Mouse (Mus musculus): ENCODE results near the gene Spef2.
A peak's percentile ranks its signal among the peaks of the same experiment; 100 is the strongest.
"Not testable (repeated sequence)": the region's sequence is repeated elsewhere in the genome, so short reads cannot be mapped to it uniquely, and the experiment has no call there.

Gene Spef2

DNA sequence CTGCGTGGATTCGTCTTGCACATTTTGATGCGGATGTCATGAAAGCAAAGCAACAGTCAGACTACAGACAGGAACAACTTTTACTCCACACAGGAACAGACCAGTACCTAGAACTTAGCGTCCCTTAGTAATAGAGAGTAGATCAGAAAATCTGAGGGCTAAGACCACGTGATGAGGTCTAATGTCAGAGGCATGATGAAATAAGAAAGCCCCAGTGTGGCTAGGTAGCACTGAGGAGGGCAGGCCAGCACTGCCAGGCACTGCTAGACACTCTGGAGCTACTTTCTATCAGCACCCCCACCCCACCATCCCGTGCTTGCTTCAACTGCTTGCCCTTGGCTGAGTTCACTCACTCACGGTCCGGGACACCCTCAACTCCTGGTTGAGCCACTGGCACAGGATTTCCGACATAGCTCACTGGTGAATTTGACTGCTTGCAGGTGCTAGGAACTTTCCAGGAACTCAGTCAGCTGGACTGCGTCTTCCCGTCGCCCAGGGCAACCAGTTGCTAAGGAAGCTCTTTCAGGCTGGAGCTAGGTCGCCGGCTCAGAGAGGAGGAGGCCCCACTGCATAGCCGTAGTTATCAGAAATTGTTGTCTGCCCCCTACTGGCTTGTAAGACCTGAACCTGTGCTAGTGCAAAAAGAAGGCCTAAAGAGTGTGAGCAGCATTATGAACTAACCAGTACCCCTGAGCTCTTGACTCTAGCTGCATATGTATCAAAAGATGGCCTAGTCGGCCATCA, at the start of gene Spef2:
Gene Spef2, minus strand, starts transcription at position 510 of the 744 bp plus-strand sequence.
- DNase-seq (ENCODE audit: low spot score in 2 of 2), result peak; percentile 9 to 16

DNA sequence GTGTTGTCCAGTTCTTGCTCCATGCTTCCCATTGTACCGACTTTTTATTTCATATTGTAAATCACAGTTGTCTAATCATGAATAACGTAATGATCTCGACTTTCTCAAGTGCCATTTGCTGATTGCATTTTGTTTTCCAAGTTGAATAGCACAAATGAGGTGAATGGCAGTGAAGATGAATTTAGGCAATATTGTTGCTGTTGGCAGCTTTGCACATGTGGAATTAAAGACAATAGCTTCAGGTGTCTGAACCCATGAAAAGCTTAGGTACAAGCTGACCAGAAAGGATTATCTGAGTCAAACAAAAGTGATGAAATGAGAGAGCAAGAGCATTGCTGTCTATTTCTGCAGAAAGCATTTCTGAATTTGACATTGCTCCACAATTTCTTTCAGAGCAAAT, 45.5 kb upstream of the Spef2 start:
- DNase-seq (ENCODE audit: low spot score in 2 of 2), result no peak

DNA sequence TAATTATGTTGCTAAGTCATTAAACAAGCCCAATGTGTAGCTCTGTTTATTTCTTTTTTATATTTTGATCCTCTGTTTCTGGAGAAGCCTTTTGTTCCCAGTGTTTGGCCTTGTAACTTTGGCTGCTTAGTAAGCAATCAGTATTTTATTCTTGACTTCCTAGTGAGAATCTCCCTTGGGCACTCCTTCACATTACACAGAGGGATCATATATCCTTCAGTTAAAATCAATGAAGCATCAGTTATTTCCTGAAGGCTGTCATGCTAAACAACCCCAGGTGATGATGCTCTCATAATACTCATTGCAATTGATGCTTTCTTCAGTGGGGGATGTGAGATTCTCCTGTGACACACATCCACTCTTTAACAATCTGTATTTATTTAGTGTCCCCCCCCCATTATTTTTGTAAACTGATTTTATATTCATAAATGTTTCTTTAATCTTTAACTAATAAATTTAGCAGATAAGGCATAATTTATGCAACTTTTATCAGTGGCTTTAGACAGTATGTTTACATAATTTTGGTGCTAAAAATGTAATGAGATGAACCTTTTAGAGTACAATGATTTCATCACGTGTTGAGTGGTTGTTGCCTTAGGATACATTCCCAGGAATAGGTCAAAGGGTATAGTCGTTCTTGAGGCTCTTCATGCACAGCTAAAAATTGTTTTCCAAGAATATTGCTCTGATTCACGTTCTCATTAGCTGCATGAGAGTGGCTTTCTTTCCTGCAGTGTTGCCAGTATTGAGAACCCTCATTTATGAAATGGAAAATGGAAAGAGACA, 39.8 kb upstream of the Spef2 start:
- DNase-seq (ENCODE audit: low spot score in 2 of 2), result no peak

DNA sequence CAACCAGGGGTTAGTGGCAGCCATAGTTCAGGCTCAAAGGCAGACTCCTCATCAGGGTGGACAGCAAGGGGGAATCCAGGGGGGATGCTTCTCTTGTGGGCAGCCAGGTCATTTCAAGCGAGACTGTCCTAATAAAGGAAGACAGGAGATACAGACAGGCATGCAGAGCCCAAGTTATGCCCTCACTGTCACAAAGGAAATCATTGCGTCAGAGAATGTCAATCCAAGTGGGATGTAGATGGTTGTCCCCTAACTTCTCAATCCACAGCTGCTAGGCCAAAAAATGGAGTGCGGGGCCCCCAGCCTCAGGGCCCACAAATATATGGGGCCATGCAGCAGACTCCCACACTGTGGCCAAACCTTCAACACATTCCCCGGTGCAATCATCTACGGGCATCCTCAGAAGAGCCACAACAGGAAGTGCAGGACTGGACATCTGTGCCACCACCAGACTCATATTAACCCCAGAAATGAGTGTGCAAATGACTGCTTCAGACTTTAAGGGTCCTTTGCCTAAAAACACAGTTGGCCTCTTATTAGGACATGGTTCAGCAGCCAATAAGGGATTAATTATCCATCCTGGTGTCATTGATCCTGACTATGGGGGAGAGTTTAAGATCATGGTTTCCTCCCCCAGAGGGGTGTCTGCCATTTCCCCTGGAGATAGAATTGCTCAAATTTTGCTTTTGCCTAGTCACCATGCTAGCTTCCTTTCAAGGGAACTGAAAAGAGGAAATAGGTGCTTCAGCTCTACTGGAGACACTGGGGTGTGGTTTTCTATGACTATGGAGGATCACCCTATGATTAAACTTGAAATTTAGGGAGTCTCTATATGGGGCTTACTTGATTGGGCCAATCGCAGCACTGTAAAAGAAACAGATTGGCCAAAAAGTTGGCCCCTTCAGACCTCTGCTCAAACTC, 25.8 kb upstream of the Spef2 start:
- not testable (repeated sequence) for DNase-seq (ENCODE audit: low spot score in 2 of 2)

DNA sequence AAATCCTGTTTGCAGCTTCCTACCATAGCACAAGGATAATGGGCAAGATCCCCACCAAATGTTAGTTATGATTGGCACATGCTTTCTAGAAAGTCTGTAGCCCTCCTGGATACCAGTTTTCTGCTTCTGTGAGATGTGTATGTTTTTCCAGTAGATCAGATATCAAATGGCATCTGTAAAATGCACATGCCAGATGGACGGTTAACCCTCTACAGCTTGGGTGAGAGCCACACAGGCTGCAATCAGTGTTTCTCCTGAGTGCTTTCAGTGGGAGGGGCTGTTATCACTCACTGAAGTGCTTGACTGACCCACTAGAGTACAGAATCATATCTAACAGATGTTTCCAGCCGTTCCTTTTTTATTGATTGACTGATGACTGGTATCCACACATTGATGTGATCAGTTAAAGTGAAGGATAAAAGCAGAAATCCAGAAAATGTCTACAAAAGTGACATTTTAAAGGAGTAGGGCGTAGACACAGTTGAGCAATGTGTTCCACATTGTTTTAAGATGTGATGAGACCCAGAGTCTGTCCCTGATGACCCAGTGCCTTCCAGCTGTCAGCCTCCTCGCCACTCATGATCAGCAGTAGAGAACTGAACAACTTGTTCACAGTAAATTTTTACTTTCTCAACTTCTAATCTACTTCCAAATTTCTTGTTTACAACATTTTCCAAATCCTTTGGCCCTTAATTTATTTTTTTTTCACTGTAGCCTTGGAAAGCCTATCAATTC, 19.7 kb upstream of the Spef2 start:
- DNase-seq (ENCODE audit: low spot score in 2 of 2), result no peak

DNA sequence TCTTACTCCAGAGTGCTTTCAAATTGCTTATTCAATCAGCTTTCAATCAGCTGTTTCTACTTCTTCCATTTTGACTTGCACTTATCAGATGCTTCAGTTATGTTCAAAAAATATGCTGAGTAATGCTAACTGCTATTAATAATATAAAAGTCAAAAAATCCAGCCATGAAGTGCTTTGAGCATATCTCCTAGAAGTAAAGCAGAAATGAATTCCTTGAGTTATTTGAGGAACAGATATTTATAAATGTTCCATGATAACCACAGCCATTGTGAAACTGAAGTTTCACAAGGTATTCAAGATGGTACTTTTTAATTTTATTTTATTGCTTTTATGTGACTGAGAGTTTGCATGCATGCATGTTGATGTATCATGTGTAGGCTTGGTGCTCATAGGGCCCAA, 18.4 kb upstream of the Spef2 start:
- no peak for DNase-seq (ENCODE audit: low spot score in 2 of 2)

DNA sequence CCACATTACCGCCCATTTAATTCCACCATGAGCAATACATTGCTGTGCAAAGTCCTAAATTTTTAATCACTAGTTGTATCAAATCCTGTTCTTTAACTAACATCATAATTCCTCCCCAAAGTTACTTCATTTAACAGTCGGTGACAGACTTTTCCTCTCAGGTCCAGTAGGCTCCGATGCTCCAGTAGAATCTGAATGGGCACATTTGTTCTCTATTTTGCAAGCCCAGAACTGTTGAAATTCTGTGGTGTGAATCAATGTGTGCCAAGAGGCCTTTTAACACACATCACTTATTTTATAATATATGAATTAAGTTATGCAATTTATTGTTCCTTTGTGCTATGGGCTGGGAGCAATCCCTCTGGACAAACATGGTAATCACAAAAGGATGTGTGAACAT, 2.3 kb upstream of the Spef2 start:
- no peak for DNase-seq (ENCODE audit: low spot score in 2 of 2)

DNA sequence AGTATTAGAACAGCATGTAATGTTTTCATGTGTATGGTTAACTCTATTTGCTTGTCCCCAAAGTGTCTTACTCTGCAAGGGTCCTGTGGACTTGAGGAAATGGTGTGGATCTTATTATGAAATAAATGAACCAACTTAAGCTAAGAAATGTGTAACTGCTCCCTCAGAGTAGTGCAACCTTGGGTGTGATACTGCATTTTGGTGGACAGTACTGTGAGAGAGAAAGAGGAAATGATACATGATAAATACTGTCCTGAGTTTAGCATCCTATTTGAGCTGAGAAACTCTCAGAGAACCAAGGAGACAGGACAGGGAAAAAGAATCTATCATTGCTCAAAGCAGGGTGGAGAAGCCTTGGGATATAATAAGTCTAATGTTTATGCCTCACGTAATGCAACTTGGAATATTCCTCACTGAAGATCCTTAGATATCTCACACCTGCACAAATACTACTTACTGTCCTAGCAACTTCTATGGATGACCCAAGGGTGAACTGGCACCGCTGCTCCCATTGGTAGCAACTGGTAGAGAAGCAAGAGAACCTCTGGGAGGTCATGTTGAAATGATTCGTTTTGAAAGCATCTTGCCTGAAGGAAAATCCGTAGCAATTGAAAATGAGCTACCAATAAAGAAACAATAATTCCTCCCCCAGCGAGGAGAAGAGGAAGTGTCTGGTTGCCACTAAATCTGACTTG, 1.1 kb downstream of the Spef2 start:
- no peak for DNase-seq (ENCODE audit: low spot score in 2 of 2)

DNA sequence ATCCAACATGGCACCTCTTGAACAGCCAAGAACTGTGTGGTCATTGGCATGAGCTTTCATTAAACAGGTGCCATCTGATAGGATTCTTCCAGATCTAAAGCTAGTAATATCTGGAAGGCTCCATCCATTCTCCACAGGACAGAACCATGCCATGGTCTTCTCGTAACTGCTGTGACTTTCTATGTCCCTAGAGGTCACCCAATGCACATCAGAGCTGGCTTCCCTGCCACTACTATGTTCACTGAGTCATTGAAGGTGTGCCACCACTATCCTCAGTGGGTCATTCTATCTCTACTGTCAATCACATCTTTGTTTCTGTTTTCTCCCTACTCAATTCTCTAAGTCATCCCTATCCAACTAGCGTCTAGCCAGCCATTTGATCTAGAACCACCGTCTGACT, 6.5 kb downstream of the Spef2 start:
- DNase-seq (ENCODE audit: low spot score in 2 of 2), result no peak

DNA sequence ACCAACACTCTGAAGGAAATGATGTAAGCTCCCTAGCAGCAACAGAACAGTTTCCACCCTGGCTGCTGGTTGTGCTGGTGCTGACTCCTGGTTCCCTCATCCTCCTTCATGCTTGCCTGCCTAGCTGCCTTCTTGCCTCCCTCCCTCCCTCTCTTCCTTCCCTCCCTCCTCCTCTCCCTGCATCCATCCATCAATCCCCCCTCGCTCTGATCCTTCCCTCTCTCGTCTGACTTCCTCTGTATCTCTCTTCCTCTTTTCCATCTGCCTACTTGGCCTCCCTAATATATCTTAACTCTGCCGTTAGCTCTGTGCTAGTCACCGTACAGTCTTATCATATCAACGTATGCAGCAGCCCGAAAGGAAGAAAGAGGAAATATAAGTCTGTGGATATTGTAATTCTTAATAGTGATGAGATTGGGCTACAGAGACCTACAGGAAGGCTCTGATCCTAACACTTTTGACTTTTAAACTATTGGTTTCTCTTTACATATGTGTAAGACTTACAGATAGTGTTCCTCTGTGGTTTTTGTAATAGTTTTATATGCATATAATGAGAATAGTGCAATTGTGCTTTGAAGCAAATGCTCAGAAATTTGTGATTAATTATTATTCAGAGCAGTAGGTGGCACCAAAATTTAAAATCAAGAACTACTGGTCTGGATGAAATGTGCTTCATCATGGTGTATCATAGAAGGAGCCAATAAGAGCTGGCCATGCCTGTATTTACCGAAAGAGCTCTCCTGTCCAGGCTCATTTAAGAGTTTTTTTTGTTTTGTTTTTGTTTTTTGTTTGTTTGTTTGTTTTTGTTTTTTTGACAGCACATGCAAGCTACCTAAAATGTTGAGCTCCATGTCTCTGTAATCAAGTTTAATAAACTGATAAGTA, 33.9 kb downstream of the Spef2 start:
- DNase-seq (ENCODE audit: low spot score in 2 of 2), result no peak

DNA sequence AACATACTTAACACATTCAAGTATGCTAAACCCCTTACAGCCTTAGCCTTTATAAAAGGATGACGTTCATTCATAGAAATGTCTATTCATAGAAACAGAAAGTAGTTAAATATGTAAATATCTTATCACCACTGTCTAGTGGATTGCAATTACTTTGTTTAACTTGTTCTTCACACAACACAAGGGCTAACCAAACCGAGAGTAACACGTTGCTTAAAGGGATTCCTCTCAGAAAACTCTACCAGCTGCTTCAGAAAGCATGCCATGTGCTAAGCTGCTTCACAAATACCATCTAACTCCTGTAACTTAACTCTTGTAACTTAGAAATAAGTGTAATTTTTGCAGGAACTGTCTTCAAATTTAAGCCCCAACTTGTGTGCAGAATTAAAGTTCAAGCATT, 35.0 kb downstream of the Spef2 start:
- no peak for DNase-seq (ENCODE audit: low spot score in 2 of 2)

DNA sequence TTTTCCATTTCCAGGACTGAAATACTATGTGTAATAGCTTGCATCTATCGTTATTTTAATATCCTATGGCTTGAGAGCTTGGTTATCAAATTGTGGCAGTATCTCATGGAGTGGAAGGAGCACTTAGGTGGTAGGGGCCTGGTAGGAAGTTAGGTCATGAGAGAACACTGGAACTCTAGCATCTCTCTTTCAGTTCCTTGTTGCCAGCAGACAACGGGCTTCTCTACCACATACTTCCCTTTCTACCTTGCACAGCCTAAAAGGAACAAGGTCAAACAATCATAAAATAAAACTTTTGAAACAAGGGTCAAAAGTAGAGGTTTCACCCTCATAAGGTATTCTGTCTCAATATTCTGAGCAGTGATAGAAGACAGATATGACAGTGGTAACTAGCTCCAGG, 38.3 kb downstream of the Spef2 start:
- DNase-seq (ENCODE audit: low spot score in 2 of 2), result no peak

DNA sequence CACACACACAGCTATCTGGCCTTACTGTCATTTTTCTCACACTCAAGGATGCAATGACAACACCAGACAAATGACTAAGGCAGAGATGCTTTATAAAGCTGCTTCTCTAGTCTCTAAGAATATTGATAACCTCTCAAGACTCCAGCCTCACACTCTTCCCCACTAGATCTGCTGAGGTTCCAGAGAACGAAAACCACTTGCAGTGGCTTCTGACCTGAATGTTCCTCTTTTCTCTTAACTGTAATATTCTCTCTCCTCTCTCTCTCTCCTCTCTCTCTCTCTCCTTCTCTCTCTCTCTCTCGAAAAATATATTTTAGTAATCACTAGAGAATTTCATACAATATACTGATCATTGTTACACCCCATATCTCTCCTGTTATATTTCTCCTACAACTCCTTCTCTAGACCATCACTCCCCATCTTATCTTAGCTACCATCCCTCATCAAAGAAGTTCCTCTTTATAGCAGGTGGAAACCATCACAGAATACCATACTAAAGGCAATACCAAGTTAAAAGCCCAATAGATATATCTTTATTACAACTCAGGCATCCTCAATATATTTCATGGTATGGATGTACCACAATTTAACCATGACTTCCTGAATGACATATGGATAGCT, 42.7 kb downstream of the Spef2 start:
- no peak for DNase-seq (ENCODE audit: low spot score in 2 of 2)

DNA sequence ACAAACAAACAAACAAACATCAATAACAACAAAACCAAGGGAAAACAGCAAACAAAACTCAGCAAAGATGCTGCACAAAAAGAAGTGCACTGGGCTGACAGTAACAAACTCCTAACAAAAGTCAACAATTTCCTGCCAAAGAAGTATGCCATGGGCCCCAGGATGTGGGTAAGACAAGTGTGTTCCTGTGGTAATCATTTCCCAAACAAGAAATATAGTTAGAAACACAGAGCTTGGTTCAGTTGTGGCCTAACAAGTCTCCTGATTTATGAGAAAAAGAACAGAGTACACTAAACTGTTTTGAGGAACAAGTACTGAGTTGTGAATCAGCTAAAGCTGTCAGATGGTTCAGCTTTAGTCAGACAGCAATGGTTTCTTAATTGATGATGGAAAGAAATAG, 46.8 kb downstream of the Spef2 start:
- DNase-seq (ENCODE audit: low spot score in 2 of 2), result no peak

DNA sequence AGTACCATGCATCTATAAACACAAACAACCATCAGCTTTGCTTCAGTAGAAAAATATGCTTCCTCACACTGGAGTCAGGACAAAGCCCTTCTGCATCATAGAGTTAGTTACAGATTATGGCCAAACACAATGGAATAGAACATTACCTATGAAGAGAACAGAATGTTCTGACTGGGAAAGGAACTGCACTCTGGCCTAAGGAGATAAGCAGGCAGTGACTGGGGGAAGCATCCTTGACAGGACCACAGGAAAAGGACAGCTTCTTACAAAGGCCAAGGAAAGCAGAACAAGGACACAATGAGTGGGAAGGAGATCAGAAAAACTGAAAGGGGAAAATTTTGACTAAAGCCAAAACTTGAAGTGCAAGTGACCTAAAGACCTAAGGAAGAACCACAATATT, 56.9 kb downstream of the Spef2 start:
- DNase-seq (ENCODE audit: low spot score in 2 of 2), result no peak

DNA sequence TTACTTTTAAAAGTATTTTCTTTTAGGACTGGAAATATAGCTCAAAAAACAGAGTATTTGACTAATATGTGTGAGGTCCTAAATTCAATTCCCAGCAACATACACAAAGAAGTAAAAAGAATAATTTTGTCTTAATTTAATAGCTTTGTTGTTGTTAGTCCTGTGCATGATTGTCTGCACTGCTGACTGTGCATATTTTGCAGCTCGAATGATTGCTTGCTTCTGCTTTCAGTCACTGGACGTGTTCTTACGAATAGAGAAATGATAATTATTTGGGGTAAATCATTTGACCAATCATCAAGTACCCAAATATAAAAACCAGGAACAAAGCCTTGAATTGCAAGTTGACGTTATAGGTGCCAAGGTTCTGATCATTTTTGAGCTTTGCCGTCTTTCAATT, 57.8 kb downstream of the Spef2 start:
- no peak for DNase-seq (ENCODE audit: low spot score in 2 of 2)

DNA sequence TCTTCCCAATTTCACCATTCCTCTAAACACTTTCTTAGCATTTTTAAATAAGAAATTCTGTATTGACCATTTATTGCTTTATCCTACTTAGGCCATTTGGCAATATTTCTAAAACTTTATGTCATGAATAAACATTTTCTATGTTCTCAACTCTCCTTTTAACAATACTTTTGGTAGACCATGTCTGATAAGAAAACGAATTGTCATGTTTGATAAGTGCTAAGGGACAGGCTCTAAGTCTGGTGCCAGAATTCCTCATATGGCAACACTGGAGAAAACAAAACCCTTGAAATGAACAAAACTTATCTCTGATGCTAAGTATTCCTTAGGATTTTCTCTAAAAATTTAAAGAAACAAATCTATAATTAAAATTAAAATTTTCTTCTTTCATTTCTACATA, 58.2 kb downstream of the Spef2 start:
- DNase-seq (ENCODE audit: low spot score in 2 of 2), result no peak

DNA sequence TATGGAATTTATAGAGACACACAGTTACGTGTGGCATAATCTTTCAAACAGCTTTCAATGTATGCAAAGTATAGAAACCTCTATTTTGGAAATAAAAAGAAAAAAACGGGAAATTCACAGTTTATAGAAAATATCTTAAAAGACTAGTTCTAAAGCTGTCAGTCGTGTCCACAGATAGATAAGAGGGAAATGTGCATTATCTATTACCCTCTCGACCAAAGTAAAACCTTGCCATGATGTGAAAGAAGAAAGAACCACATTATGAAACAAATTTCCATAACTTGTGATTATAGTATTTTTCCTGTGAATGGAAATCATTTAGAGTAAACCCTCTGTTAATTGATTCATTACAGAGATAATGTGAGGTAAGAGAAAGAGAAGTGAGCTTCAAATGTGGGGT, 65.2 kb downstream of the Spef2 start:
- no peak for DNase-seq (ENCODE audit: low spot score in 2 of 2)

DNA sequence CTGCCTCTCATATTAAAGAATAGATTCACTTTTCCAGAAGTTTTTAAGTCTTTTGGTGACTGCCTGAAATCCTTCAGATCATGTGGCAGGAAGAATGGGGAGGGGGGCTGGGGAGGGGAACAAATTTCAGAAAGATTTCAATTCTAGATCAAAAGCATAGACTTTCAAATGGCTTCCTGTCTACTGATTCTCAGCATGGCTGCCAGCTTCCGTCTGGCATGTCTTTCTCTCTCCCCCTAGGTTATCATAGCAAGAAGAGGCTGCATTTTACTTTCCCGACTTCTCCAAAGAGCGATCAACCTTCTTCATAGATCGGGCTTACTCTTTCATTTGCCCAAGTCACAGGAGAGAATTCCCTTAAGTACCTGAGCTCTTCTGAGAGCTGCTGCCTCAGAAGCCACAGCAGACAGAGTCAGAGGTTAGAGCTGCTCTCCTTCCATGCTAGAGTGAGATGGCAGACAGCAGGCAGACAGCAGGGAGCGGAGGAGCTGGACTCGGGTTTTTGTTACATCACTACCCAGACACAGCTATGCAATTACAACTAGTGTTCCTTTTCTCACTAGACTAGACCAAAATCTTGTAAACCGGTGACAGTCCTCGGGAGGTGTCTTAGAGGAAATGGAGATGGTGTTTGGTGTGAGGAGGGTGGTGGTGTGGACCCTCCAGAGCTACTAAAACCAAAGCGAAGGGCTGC, 71.2 kb downstream of the Spef2 start:
- no peak for DNase-seq (ENCODE audit: low spot score in 2 of 2)
